Mouse (Mus musculus): ENCODE data around the gene Tmem212. TPM values are rescaled to one million over a fixed set of nuclear protein-coding genes. Genes with fewer than 3 reads are reported as not detected.

Gene Tmem212
- polyA plus RNA-seq, 1 experiment from 2014 or later, result not detected

- Histone ChIP-seq H3K36me3 (no peaks in the 10 kb centered on the region), H3K9me3 (replicated peaks) (no peaks in the 10 kb centered on the region), H3K4me1 (replicated peaks) (no peaks in the 10 kb centered on the region), H3K4me2 (no peak overlapping the region), H3K4me3 (replicated peaks) (no peak overlapping the region), H3K27me3 (no peaks in the 10 kb centered on the region), H3K9ac (no peak overlapping the region), H3K27ac (no peak overlapping the region)
- 43% methylated on average over 9 of the region's 9 CpGs for WGBS (ENCODE audit: insufficient replicate concordance)
- DNase-seq (no peak), ATAC-seq (ENCODE audit: low read depth) (no peak)
Observed at GRCm38 (mm10) chr3:27839231-27839630, 56.9 kb downstream of the Tmem212 start.

- Histone ChIP-seq H3K4me2 (no peak overlapping the region), H3K36me3 (no peaks in the 10 kb centered on the region), H3K9me3 (replicated peaks) (no peaks in the 10 kb centered on the region; the same call in 1 of the 2 replicates), H3K4me3 (replicated peaks) (no peak overlapping the region), H3K4me1 (replicated peaks) (no peaks in the 10 kb centered on the region), H3K27me3 (no peaks in the 10 kb centered on the region), H3K27ac (no peak overlapping the region), H3K9ac (no peak overlapping the region)
- 65% methylated on average over 3 of the region's 3 CpGs for WGBS (ENCODE audit: insufficient replicate concordance)
- no peak for ATAC-seq (ENCODE audit: low read depth)
- DNase-seq, result no peak
Observed at GRCm38 (mm10) chr3:27836297-27836696, 59.9 kb downstream of the Tmem212 start.

GRCm38 (mm10) chr3:27835786-27836185 is 60.4 kb downstream of the Tmem212 start:
- no peak overlapping the region for H3K9ac ChIP-seq
- H3K4me2 ChIP-seq, result no peak overlapping the region
- no peak overlapping the region for H3K4me3 ChIP-seq (replicated peaks)
- no peaks in the 10 kb centered on the region; the same call in 1 of the 2 replicates for H3K9me3 ChIP-seq (replicated peaks)
- no peak for ATAC-seq (ENCODE audit: low read depth)
- H3K27ac ChIP-seq, result no peak overlapping the region
- no peak for DNase-seq
- H3K36me3 ChIP-seq, result no peaks in the 10 kb centered on the region
- no peaks in the 10 kb centered on the region for H3K27me3 ChIP-seq
- WGBS (ENCODE audit: insufficient replicate concordance), result 79% methylated on average over 8 of the region's 8 CpGs
- no peaks in the 10 kb centered on the region for H3K4me1 ChIP-seq (replicated peaks)

GRCm38 (mm10) chr3:27828755-27829154 is 67.4 kb downstream of the Tmem212 start:
- DNase-seq (no peak), ATAC-seq (ENCODE audit: low read depth) (no peak)
- Histone ChIP-seq H3K27me3 (no peaks in the 10 kb centered on the region), H3K4me2 (no peak overlapping the region), H3K9ac (no peak overlapping the region), H3K9me3 (replicated peaks) (no peaks in the 10 kb centered on the region; the same call in 1 of the 2 replicates), H3K4me3 (replicated peaks) (no peak overlapping the region), H3K4me1 (replicated peaks) (no peaks in the 10 kb centered on the region), H3K27ac (no peak overlapping the region), H3K36me3 (no peaks in the 10 kb centered on the region)
- 26% methylated on average over 3 of the region's 3 CpGs for WGBS (ENCODE audit: insufficient replicate concordance)

- 76% methylated on average over 3 of the region's 3 CpGs for WGBS (ENCODE audit: insufficient replicate concordance)
Observed at GRCm38 (mm10) chr3:27827236-27827635, 68.9 kb downstream of the Tmem212 start.

GRCm38 (mm10) chr3:27825985-27826384 is 70.2 kb downstream of the Tmem212 start:
- Histone ChIP-seq H3K4me3 (replicated peaks) (no peak overlapping the region), H3K4me2 (no peak overlapping the region), H3K9ac (no peak overlapping the region), H3K27me3 (no peaks in the 10 kb centered on the region), H3K27ac (no peak overlapping the region), H3K36me3 (no peaks in the 10 kb centered on the region), H3K4me1 (replicated peaks) (no peaks in the 10 kb centered on the region), H3K9me3 (replicated peaks) (no peaks in the 10 kb centered on the region)
- ATAC-seq (ENCODE audit: low read depth), result no peak
- WGBS (ENCODE audit: insufficient replicate concordance), result 68% methylated on average over 4 of the region's 4 CpGs
- no peak for DNase-seq

More at GRCm38 (mm10) chr3:27827236-27827635, 68.9 kb downstream of the Tmem212 start:
- Histone ChIP-seq H3K9me3 (replicated peaks) (no peaks in the 10 kb centered on the region; the same call in 1 of the 2 replicates), H3K4me1 (replicated peaks) (no peaks in the 10 kb centered on the region), H3K4me2 (no peak overlapping the region), H3K27me3 (no peaks in the 10 kb centered on the region), H3K9ac (no peak overlapping the region), H3K4me3 (replicated peaks) (no peak overlapping the region), H3K36me3 (no peaks in the 10 kb centered on the region), H3K27ac (no peak overlapping the region)
- ATAC-seq (ENCODE audit: low read depth) (no peak), DNase-seq (no peak)

Other genes with a start within 250 kb of the Tmem212 start
- 4.7 and 6.9 TPM in 2 replicates for gene Fndc3b, start 185.1 kb downstream of the Tmem212 start, polyA plus RNA-seq (2015; fragmentation: Nextera tagmentation; extraction: Ambion mirVana)
- 2.6 and 3.3 TPM in 2 replicates for gene Pld1, start 42.3 kb upstream of the Tmem212 start, polyA plus RNA-seq (2015; fragmentation: Nextera tagmentation; extraction: Ambion mirVana)